Mouse (Mus musculus) heart, embryonic 12.5 days (tissue): ENCODE measurements around the gene Scyl2. TPM values are rescaled to one million over a fixed set of nuclear protein-coding genes. Genes with fewer than 3 reads are reported as not detected.

ENCODE experiments used
- ATAC-seq: fragments of 200-750 bp; cut with Nextera tagmentation; 2 replicates; pipeline ENCODE4 v1.8.0; 2017; ENCODE audit warnings: moderate TSS enrichment, moderate library complexity; ENCODE audit not compliant: insufficient number of reproducible peaks, low FRiP score
- H3K27ac ChIP-seq: fragments of 300-500 bp; sonication (generic); 2 replicates; pipeline ENCODE4 v1.5.1; 2016; ENCODE audit warnings: mild to moderate bottlenecking, moderate library complexity; ENCODE audit not compliant: poor library complexity, severe bottlenecking
- H3K27me3 ChIP-seq: fragments of 300-500 bp; sonication (generic); replicated peaks from 2 replicates; pipeline ENCODE4 v1.6.1; 2016; ENCODE audit warnings: mild to moderate bottlenecking, moderate library complexity
- H3K36me3 ChIP-seq: fragments of 300-500 bp; sonication (generic); 2 replicates; pipeline ENCODE4 v1.6.1; 2016; ENCODE audit warnings: mild to moderate bottlenecking, moderate library complexity
- H3K4me1 ChIP-seq: fragments of 300-500 bp; sonication (generic); replicated peaks from 2 replicates; pipeline ENCODE4 v1.6.1; 2016; ENCODE audit warnings: mild to moderate bottlenecking
- H3K4me2 ChIP-seq: fragments of 300-500 bp; sonication (generic); 2 replicates; pipeline ENCODE4 v1.6.1; 2016; ENCODE audit warnings: mild to moderate bottlenecking, moderate library complexity
- H3K4me3 ChIP-seq: fragments of 300-500 bp; sonication (generic); 2 replicates; pipeline ENCODE4 v1.5.1; 2016; ENCODE audit warnings: mild to moderate bottlenecking
- H3K9ac ChIP-seq: fragments of 300-500 bp; sonication (generic); 2 replicates; pipeline ENCODE4 v1.6.1; 2016; ENCODE audit warnings: mild to moderate bottlenecking, moderate library complexity
- H3K9me3 ChIP-seq: fragments of 300-500 bp; sonication (generic); replicated peaks from 2 replicates; pipeline ENCODE4 v1.6.1; 2016; ENCODE audit warnings: mild to moderate bottlenecking, moderate library complexity
- WGBS: fragments of 180-500 bp; shearing (Covaris S2); methylation state at CpG from one replicate; pipeline ENCODE4 v1.1.7; 2016; 5-methylcytosine and 5-hydroxymethylcytosine counted together
- polyA plus RNA-seq: library from polyadenylated mRNA; unstranded; fragments of >200 nt; fragmentation: Nextera tagmentation; extraction: Ambion mirVana; gene quantifications from 2 replicates; pipeline ENCODE4 v1.2.1, GENCODE M21; 2016

The Scyl2 gene
- polyA plus RNA-seq, 1 experiment from 2014 or later, result 7.1 TPM

DNA sequence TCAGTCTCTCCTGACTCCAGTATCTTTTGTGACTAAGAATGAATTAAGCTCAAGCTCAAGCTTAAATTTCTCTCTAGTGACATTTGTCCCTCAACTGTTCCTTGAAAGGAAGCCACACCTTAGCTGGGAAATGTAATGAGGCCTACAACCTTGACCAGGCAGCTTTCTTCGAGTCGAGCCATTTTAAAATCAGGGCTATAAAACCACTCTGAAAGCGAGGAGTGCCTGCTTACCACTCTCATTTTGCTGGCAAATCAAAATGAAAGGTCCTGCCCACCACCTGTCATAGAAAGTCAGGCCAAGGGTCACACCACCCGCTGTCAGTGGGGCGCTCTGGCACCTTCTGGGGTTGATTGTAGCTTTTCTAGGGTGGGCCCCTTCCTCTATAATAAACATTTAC lies 90.2 kb downstream of the Scyl2 start:
- no peak overlapping the region for H3K27ac ChIP-seq
- H3K4me3 ChIP-seq, result no peak overlapping the region
- no peaks in the 10 kb centered on the region for H3K36me3 ChIP-seq
- WGBS, result 85% methylated on average over 5 of the region's 5 CpGs
- no peaks in the 10 kb centered on the region for H3K9me3 ChIP-seq
- peaks cover 5% of the 10 kb centered on the region; the same call in 1 of the 2 replicates for H3K4me1 ChIP-seq
- no peaks in the 10 kb centered on the region for H3K27me3 ChIP-seq
- ATAC-seq, result no peak
- no peak overlapping the region for H3K4me2 ChIP-seq
- H3K9ac ChIP-seq, result no peak overlapping the region

DNA sequence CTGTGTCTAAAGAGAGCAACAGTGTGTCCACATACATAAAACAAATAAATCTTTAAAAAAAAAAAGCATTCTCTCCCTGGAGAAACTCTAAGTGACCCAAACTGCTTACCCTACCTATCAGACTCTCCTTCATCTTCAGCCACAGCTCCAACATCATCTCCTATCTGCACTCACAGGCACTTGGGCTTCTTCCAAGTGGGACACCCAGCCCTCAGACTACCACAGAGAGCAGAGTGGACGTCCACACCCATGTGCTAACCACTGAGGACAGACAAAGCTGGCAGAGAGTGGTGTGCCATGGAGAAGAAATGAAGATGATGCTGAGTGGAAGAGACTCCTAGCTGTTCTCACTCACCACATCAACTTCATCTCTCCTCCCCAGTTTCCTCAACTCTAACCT lies 90.6 kb downstream of the Scyl2 start:
- Histone ChIP-seq H3K4me1 (peaks cover 5% of the 10 kb centered on the region; the same call in 1 of the 2 replicates), H3K36me3 (no peaks in the 10 kb centered on the region), H3K9me3 (no peaks in the 10 kb centered on the region), H3K9ac (no peak overlapping the region), H3K27ac (no peak overlapping the region), H3K4me3 (no peak overlapping the region), H3K4me2 (no peak overlapping the region), H3K27me3 (no peaks in the 10 kb centered on the region)
- no peak for ATAC-seq
- 70% methylated on average over 1 of the region's 1 CpGs for WGBS

DNA sequence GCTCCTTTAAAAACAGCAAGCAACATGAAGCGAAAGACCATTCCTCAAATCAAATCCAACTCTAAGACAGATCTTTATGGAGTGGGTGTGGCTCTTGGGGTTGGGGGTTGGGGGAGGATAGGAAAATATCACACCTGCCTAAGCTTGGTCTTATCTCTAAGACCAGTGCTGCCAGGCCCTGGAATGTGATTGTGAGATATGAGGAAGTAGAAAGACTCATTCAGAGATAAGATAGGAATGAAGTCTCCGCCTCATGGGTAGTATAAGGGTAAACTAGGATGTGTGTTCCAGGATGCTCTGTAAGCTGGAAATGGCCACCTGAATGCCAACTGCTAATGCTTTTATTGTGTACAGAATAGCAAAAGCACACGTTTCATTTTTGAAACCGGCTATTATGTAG lies 91.8 kb downstream of the Scyl2 start:
- no peaks in the 10 kb centered on the region for H3K27me3 ChIP-seq
- no peak overlapping the region for H3K27ac ChIP-seq
- H3K4me3 ChIP-seq, result no peak overlapping the region
- no peaks in the 10 kb centered on the region for H3K36me3 ChIP-seq
- no peaks in the 10 kb centered on the region for H3K9me3 ChIP-seq
- no peak overlapping the region for H3K9ac ChIP-seq
- WGBS, result 62% methylated on average over 4 of the region's 4 CpGs
- H3K4me1 ChIP-seq, result peaks cover 5% of the 10 kb centered on the region; the same call in 1 of the 2 replicates
- no peak overlapping the region for H3K4me2 ChIP-seq
- ATAC-seq, result no peak

DNA sequence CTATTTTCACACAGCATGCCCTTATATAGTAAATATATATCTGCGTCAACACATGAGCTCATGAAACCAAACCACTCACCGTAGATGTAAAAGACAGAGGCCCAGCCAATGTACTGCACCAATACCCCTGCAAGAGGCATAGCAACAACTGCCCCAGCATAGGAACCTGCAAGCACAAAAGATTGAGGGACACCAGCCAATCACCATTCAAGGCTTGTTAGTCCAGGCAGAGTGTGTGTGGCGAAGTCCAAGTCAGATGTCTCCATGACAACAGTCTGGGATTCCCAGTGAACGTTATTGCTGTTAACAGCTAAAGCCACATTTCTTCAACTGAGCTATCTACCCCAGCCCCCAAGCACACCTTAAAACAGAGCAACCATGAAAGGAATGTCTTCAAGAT lies 93.3 kb downstream of the Scyl2 start:
- 64% methylated on average over 4 of the region's 4 CpGs for WGBS
- H3K4me3 ChIP-seq, result no peak overlapping the region
- peaks cover 5% of the 10 kb centered on the region; the same call in 1 of the 2 replicates for H3K4me1 ChIP-seq
- no peak overlapping the region for H3K9ac ChIP-seq
- no peak overlapping the region for H3K27ac ChIP-seq
- ATAC-seq, result no peak
- H3K9me3 ChIP-seq, result no peaks in the 10 kb centered on the region
- H3K36me3 ChIP-seq, result no peaks in the 10 kb centered on the region
- no peak overlapping the region for H3K4me2 ChIP-seq
- H3K27me3 ChIP-seq, result no peaks in the 10 kb centered on the region

DNA sequence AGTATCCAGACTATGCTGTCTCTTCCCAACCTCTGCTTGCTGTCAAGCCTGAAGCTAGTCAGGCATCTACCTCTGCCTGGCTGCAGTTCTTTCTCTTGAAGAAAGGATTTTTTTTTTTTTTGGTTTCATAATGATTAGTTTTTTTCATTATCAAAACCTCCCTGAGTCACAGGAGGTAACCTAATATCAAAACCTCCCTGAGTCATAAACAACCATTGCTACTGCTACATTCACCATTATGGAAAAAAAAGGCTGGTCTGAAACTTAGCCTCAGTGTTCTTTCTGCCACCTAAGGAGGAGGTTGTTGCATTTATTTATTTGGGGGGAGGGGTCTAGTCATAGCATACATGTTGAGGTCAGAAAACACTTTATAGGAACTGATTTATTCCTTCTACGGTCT lies 96.2 kb downstream of the Scyl2 start:
- 95% methylated on average over 1 of the region's 1 CpGs for WGBS
- Histone ChIP-seq H3K9me3 (0 out of 2 replicates have a peak, but pooled peaks cover 5% of the 10 kb centered on the region), H3K9ac (no peak overlapping the region), H3K4me3 (no peak overlapping the region), H3K27ac (no peak overlapping the region), H3K27me3 (no peaks in the 10 kb centered on the region), H3K4me1 (peaks cover 5% of the 10 kb centered on the region; the same call in 1 of the 2 replicates), H3K36me3 (no peaks in the 10 kb centered on the region), H3K4me2 (no peak overlapping the region)
- no peak for ATAC-seq

Other genes with a start within 250 kb of the Scyl2 start
- gene Gas2l3, start 242.3 kb downstream of the Scyl2 start, polyA plus RNA-seq, result 27.4 and 28.1 TPM in 2 replicates
- 1.3 and 1.5 TPM in 2 replicates for gene Nr1h4, start 152.7 kb downstream of the Scyl2 start, polyA plus RNA-seq
- 0.09 and 0.13 TPM in 2 replicates for gene Slc17a8, start 65.0 kb downstream of the Scyl2 start, polyA plus RNA-seq
- gene Actr6, start 46.0 kb upstream of the Scyl2 start, polyA plus RNA-seq, result 27.4 and 27.7 TPM in 2 replicates
- gene Uhrf1bp1l, start 58.7 kb upstream of the Scyl2 start, polyA plus RNA-seq, result 21.9 and 25.3 TPM in 2 replicates
- 0.05 and 0.40 TPM in 2 replicates for gene Anks1b, start 187.2 kb upstream of the Scyl2 start, polyA plus RNA-seq